Mouse (Mus musculus) kidney, embryonic 16.5 days (tissue): Measurements from ENCODE around the gene Scarb2. TPM values are rescaled to one million over a fixed set of nuclear protein-coding genes. Genes with fewer than 3 reads are reported as not detected.
A peak's percentile ranks its signal among the peaks of the same experiment; 100 is the strongest.

Experiments
- ATAC-seq: fragments of 200-750 bp; cut with Nextera tagmentation; 2 replicates; pipeline ENCODE4 v1.8.0; 2017; ENCODE audit warnings: moderate TSS enrichment; ENCODE audit not compliant: low FRiP score, low TSS enrichment
- H3K27ac ChIP-seq: fragments of 300-500 bp; sonication (generic); 2 replicates; pipeline ENCODE4 v1.5.1; 2014; ENCODE audit warnings: low read length
- H3K27me3 ChIP-seq: fragments of 300-500 bp; sonication (generic); 2 replicates; pipeline ENCODE4 v1.6.1; 2014; ENCODE audit warnings: low read length, control low read depth, mixed read lengths; ENCODE audit not compliant: insufficient read depth
- H3K36me3 ChIP-seq: fragments of 300-500 bp; sonication (generic); 2 replicates; pipeline ENCODE4 v1.6.1; 2014; ENCODE audit warnings: low read length, control low read depth, mixed read lengths; ENCODE audit not compliant: insufficient read depth
- H3K4me1 ChIP-seq: fragments of 300-500 bp; sonication (generic); 2 replicates; pipeline ENCODE4 v1.6.1; 2014; ENCODE audit warnings: low read length, control low read depth, mixed read lengths; ENCODE audit not compliant: insufficient read depth
- H3K4me2 ChIP-seq: fragments of 300-500 bp; sonication (generic); replicated peaks from 2 replicates; pipeline ENCODE4 v1.6.1; 2014; ENCODE audit warnings: low read depth, low read length
- H3K4me3 ChIP-seq: fragments of 300-500 bp; sonication (generic); 2 replicates; pipeline ENCODE4 v1.5.1; 2014; ENCODE audit warnings: mild to moderate bottlenecking, low read length
- H3K9ac ChIP-seq: fragments of 300-500 bp; sonication (generic); replicated peaks from 2 replicates; pipeline ENCODE4 v1.6.1; 2014; ENCODE audit warnings: low read length
- H3K9me3 ChIP-seq: fragments of 300-500 bp; sonication (generic); 2 replicates; pipeline ENCODE4 v1.6.1; 2016; ENCODE audit warnings: low read length, control low read depth
- WGBS: fragments of 180-500 bp; shearing (Covaris S2); extraction: QIAGEN DNeasy Blood & Tissue Kit; methylation state at CpG from one replicate; pipeline ENCODE4 v1.1.7; 2014; 5-methylcytosine and 5-hydroxymethylcytosine counted together
- polyA plus RNA-seq: library from polyadenylated mRNA; unstranded; fragments of >200 nt; fragmentation: Nextera tagmentation; extraction: Ambion mirVana; gene quantifications from 2 replicates; pipeline ENCODE4 v1.2.1, GENCODE M21; 2015

Scarb2 gene
- polyA plus RNA-seq, 1 experiment from 2014 or later = 9.5 TPM

DNA sequence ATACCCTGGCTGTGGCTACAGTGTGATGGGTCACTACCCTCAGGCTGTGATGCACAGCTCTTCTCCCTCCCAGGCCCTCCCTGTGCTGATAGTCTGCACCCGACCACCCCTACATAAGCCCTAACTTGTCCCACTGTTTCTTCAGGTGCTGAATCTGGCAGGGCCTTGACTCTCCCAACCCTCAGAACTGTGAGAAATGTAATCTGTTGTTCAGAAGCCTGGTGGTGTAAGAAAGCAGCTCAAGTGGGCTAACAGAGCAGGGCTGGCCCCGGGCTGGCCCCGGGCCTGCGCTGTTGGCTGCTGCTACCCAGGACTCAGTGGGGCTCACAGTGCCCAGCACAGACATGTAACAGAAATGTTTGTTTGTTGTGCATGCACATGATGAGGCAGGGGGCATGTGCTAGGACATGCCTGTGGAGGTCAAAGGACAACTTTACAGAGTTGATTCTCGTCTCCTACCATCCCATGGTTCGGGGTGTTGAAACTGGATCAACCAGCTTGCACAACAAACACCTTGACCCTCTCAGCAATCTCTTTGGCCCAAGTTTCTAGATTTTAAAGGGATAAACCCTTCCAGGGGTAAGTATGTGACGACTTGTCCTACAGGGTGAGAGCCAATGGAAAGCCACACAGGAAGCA, 10.7 kb downstream of the Scarb2 start:
- H3K4me2 ChIP-seq = no peak overlapping the region
- no peaks in the 10 kb centered on the region for H3K9me3 ChIP-seq
- H3K36me3 ChIP-seq = no peaks in the 10 kb centered on the region
- H3K27me3 ChIP-seq = no peaks in the 10 kb centered on the region
- no peak overlapping the region for H3K27ac ChIP-seq
- WGBS = 78% methylated on average over 7 of the region's 7 CpGs
- ATAC-seq = no peak
- H3K4me1 ChIP-seq = peaks cover 16% of the 10 kb centered on the region
- no peak overlapping the region for H3K9ac ChIP-seq
- no peak overlapping the region for H3K4me3 ChIP-seq

DNA sequence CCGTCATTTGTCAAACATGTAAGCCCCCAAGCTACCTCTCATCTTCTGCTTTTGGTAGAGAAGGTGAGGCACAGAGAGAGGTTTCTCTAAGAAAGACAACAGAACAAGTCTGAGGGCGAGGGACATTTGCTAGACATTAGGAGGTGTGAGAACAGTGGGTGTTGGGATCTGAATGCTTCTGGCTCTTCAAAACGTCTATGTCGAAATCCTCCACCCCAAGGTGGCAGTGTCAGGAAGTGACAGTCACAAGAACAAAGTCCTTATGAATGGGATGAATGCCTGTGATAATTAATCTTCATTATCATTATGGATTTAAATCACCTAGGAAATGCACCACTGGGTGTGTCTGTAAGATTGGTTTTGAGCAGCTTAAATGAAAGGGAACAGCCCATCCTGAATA, 11.3 kb downstream of the Scarb2 start:
- Histone ChIP-seq H3K27me3 (no peaks in the 10 kb centered on the region), H3K4me1 (peaks cover 16% of the 10 kb centered on the region), H3K4me2 (no peak overlapping the region), H3K9me3 (no peaks in the 10 kb centered on the region), H3K36me3 (no peaks in the 10 kb centered on the region), H3K27ac (no peak overlapping the region), H3K9ac (no peak overlapping the region), H3K4me3 (no peak overlapping the region)
- ATAC-seq = no peak
- 59% methylated on average over 4 of the region's 4 CpGs for WGBS

DNA sequence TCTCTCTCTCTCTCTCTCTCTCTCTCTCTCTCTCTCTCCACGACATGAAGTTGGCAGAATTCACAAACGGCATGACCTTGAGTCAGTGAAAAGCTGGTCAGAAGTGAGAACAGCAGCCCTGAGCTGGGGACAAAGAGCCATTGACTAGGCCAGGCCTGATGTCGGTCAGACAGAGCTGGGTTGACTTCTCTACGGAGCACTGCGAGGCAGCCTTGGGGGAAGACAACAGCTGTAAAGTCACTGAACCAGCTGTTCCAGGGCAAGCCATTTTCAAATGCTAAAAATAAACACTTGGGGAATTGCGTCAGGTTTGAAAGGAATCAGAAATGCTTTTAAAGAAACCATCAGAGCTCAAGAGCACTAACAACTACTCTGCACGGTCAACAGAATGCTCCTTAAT, 13.2 kb downstream of the Scarb2 start:
- Histone ChIP-seq H3K9me3 (no peaks in the 10 kb centered on the region), H3K27ac (0 out of 2 replicates have a peak overlapping the region, but pooled peaks have one; percentile 4), H3K9ac (no peak overlapping the region), H3K36me3 (no peaks in the 10 kb centered on the region), H3K27me3 (no peaks in the 10 kb centered on the region), H3K4me1 (peaks cover 28% of the 10 kb centered on the region), H3K4me2 (no peak overlapping the region), H3K4me3 (no peak overlapping the region)
- no peak for ATAC-seq
- 52% methylated on average over 7 of the region's 7 CpGs for WGBS

DNA sequence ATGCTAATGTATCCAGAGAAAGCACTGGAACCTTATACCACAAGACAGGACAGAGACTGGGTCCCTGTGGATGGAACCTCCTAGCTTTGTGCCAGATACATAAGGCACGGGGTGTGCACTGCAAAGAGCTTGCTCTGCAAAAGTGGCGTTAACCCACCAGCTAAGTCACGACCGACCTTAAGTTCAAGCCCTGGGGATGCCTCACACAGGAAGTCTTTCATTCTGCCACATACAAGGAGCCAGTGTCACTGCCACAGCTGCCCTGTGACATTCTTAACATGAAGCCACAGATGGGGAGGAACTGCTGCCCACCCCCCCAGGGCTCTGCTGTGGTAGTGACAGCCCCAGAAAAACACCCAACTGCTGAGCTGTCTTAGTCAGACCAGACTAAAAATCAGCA, 15.9 kb downstream of the Scarb2 start:
- WGBS = 71% methylated on average over 4 of the region's 4 CpGs
- H3K4me1 ChIP-seq = peaks cover 33% of the 10 kb centered on the region
- no peaks in the 10 kb centered on the region for H3K36me3 ChIP-seq

DNA sequence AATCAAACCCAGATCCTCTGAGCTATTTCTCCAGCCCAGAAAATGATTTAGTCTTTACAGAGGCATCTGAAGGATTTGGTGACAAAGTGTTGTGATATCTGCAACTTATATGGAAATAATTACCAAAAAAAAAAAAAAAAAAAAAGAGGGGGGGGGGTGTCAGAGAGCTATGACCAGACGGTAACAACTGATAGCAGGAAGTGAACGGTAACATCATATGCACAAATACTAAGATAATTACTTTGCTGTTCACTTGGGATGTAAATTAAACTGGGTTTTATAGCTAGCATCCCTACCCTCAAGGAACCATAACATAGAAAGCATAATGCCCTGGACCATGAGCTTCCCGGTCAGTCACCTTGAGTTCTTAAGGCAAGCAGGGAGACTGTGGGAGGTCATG, 16.3 kb downstream of the Scarb2 start:
- H3K36me3 ChIP-seq = no peaks in the 10 kb centered on the region
- H3K9me3 ChIP-seq = no peaks in the 10 kb centered on the region
- no peak for ATAC-seq
- 82% methylated on average over 3 of the region's 3 CpGs for WGBS
- no peak overlapping the region for H3K9ac ChIP-seq
- no peaks in the 10 kb centered on the region for H3K27me3 ChIP-seq
- H3K4me2 ChIP-seq = no peak overlapping the region
- no peak overlapping the region for H3K27ac ChIP-seq
- peaks cover 33% of the 10 kb centered on the region for H3K4me1 ChIP-seq
- H3K4me3 ChIP-seq = no peak overlapping the region

More for the DNA sequence above, 15.9 kb downstream of the Scarb2 start:
- Histone ChIP-seq H3K9ac (no peak overlapping the region), H3K27ac (no peak overlapping the region), H3K27me3 (no peaks in the 10 kb centered on the region), H3K4me2 (no peak overlapping the region), H3K9me3 (no peaks in the 10 kb centered on the region), H3K4me3 (no peak overlapping the region)
- ATAC-seq = no peak

DNA sequence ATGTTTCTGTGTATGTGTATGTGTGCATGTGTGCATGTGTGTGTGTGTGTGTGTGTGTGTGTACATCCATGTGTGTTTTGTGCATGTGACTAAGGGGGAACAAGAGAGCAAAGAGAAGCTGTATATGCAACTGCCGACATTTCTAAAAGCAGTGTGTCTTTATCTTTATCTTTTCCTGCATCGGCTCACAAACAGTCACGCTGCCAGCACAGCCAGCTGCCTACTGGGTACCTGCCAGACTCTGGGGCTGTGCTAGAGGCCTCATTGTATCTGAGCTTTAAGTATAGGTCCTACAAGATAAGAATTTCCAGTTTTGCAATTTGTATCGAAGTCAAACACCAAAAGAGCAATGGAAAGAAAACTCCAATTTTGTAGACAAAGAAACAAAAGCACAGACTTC, 17.1 kb downstream of the Scarb2 start:
- H3K4me3 ChIP-seq = no peak overlapping the region
- H3K27me3 ChIP-seq = no peaks in the 10 kb centered on the region
- 62% methylated on average over 4 of the region's 4 CpGs for WGBS
- peaks cover 33% of the 10 kb centered on the region for H3K4me1 ChIP-seq
- H3K27ac ChIP-seq = no peak overlapping the region
- H3K4me2 ChIP-seq = no peak overlapping the region
- no peak for ATAC-seq
- H3K9ac ChIP-seq = no peak overlapping the region
- H3K9me3 ChIP-seq = no peaks in the 10 kb centered on the region
- peaks cover under 1% of the 10 kb centered on the region; the same call in 1 of the 2 replicates for H3K36me3 ChIP-seq

DNA sequence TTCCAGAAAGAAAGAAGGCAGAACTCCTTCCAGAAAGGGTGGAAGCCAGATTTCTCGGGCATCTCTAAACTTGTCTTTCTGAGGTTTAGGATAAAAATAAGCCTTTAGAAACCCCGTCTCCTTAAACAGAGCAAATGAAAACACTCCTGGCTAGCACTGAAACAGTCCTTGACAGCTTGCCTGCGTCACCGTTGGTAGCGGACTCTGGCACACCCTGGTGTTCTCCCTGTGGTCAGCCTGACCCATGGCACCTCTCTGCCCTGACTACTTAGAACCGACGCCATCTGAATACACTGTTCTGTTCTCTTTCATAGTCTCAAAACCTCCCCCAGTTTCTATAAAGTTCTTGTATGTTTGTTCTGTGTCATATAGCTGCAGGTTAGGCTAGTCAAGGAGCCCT, 17.7 kb downstream of the Scarb2 start:
- Histone ChIP-seq H3K27me3 (no peaks in the 10 kb centered on the region), H3K4me1 (peaks cover 29% of the 10 kb centered on the region), H3K4me3 (no peak overlapping the region), H3K36me3 (peaks cover 6% of the 10 kb centered on the region; the same call in 1 of the 2 replicates), H3K27ac (peak overlapping the region; percentile 59; the same call in 1 of the 2 replicates), H3K9me3 (no peaks in the 10 kb centered on the region), H3K9ac (0 out of 2 replicates have a peak overlapping the region, but pooled peaks have one; percentile 1), H3K4me2 (no peak overlapping the region)
- peak; percentile 56; the same call in 1 of the 2 replicates for ATAC-seq
- WGBS = 35% methylated on average over 7 of the region's 7 CpGs

DNA sequence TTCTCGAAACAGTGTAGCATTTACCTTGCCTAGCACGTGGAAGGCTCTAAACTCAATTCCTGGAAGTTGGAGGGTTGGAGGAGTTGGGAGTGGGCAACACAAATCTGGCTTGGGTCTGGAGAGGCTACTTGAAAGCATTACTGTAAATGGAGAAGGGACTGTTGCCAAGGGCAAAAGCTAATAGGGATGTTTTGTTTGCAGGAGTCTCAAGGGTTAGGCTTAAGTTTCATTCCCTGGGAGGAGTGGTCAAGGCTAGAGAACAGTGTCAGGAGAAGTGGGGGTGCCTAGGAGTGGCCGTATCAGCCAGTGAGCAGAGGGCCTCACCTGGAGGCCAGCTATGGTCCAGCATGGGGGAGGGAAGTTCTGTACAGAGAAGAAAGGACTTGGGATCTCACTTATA, 18.2 kb downstream of the Scarb2 start:
- Histone ChIP-seq H3K4me3 (no peak overlapping the region), H3K27ac (peak overlapping the region; percentile 59; the same call in 1 of the 2 replicates), H3K9ac (no peak overlapping the region), H3K36me3 (peaks cover 9% of the 10 kb centered on the region; the same call in 1 of the 2 replicates), H3K4me2 (no peak overlapping the region), H3K27me3 (no peaks in the 10 kb centered on the region), H3K9me3 (no peaks in the 10 kb centered on the region), H3K4me1 (peaks cover 24% of the 10 kb centered on the region)
- 27% methylated on average over 3 of the region's 3 CpGs for WGBS
- peak; percentile 76 for ATAC-seq

DNA sequence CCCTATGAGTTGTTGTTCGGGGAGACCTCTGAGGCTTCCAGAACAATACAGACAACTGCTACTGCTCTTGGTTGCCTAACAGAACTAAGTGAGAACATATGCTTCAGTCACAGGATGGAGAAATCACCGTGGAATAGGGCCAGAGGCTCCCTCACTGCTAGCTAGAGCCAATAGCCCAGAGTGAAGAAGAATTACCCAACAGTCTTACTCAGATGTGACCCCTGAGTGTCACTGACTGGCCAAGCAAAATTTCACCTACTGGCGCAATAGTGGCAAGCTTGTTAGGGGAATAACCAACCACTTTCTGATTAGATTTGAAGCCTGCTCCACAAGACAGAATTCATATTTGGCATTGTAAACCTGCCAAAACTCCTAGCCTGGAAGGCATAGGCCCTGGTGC, 19.9 kb downstream of the Scarb2 start:
- Histone ChIP-seq H3K27ac (no peak overlapping the region), H3K9me3 (0 out of 2 replicates have a peak, but pooled peaks cover 6% of the 10 kb centered on the region), H3K4me3 (no peak overlapping the region), H3K4me1 (peaks cover 20% of the 10 kb centered on the region), H3K36me3 (peaks cover 17% of the 10 kb centered on the region), H3K9ac (no peak overlapping the region), H3K27me3 (no peaks in the 10 kb centered on the region), H3K4me2 (no peak overlapping the region)
- 96% methylated on average over 3 of the region's 3 CpGs for WGBS
- ATAC-seq = no peak

DNA sequence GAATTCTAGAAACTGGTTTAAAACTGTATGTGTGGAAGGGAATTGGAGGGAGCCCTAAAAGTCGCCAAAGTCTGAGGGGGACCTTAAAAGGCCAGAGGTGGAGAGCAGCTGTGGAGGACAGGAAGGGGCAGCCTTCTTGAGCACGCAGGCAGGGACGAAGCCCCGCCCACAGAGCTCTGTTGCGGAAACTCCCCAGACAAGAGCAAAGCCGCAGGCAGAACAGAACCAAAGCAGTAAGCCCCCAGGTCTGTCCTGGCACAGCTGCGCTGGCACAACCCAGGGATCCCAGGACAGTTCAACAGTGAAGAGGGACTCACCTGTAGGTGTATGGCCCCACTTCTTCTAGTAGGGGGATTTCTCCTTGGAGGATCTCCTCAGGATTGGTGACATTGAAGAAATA, 21.8 kb downstream of the Scarb2 start:
- no peak overlapping the region for H3K4me3 ChIP-seq
- no peaks in the 10 kb centered on the region for H3K27me3 ChIP-seq
- 65% methylated on average over 7 of the region's 7 CpGs for WGBS
- peaks cover 20% of the 10 kb centered on the region for H3K4me1 ChIP-seq
- H3K9me3 ChIP-seq = 0 out of 2 replicates have a peak, but pooled peaks cover 6% of the 10 kb centered on the region
- H3K36me3 ChIP-seq = peaks cover 17% of the 10 kb centered on the region
- no peak overlapping the region for H3K4me2 ChIP-seq
- H3K9ac ChIP-seq = no peak overlapping the region
- H3K27ac ChIP-seq = no peak overlapping the region
- ATAC-seq = no peak
